Mouse (Mus musculus): ENCODE data around the gene Hmox1.

The Hmox1 gene

GRCm38 (mm10) chr8:75093399-75094156 lies at the start of gene Hmox1:
Gene Hmox1 (plus strand): TSS chr8:75093621.
- DNase-seq: peak; percentile 97

- DNase-seq: no peak
Measured at GRCm38 (mm10) chr8:75046303-75046702, 47.1 kb upstream of the Hmox1 start.

GRCm38 (mm10) chr8:75047784-75048183 lies 45.6 kb upstream of the Hmox1 start:
- DNase-seq: no peak

GRCm38 (mm10) chr8:75053342-75053741 lies 40.1 kb upstream of the Hmox1 start:
- DNase-seq: no peak

GRCm38 (mm10) chr8:75055673-75056072 lies 37.7 kb upstream of the Hmox1 start:
- no peak for DNase-seq

- no peak for DNase-seq
Measured at GRCm38 (mm10) chr8:75060022-75060421, 33.4 kb upstream of the Hmox1 start.

- DNase-seq: no peak
Measured at GRCm38 (mm10) chr8:75060815-75061214, 32.6 kb upstream of the Hmox1 start.

GRCm38 (mm10) chr8:75063290-75063689 lies 30.1 kb upstream of the Hmox1 start:
- DNase-seq: peak; percentile 20

GRCm38 (mm10) chr8:75064790-75065189 lies 28.6 kb upstream of the Hmox1 start:
- DNase-seq: no peak

- no peak for DNase-seq
Measured at GRCm38 (mm10) chr8:75067287-75067686, 26.1 kb upstream of the Hmox1 start.

- DNase-seq: peak; percentile 42
Measured at GRCm38 (mm10) chr8:75070297-75070696, 23.1 kb upstream of the Hmox1 start.

- DNase-seq: peak; percentile 91
Measured at GRCm38 (mm10) chr8:75071627-75072346, 21.6 kb upstream of the Hmox1 start.

GRCm38 (mm10) chr8:75074876-75075275 lies 18.5 kb upstream of the Hmox1 start:
- no peak for DNase-seq

GRCm38 (mm10) chr8:75078215-75078614 lies 15.2 kb upstream of the Hmox1 start:
- no peak for DNase-seq

GRCm38 (mm10) chr8:75078851-75079250 lies 14.6 kb upstream of the Hmox1 start:
- DNase-seq: no peak

GRCm38 (mm10) chr8:75081364-75082040 lies 11.9 kb upstream of the Hmox1 start:
- DNase-seq: no peak

- DNase-seq: no peak
Measured at GRCm38 (mm10) chr8:75082181-75082805, 11.1 kb upstream of the Hmox1 start.

GRCm38 (mm10) chr8:75083846-75084245 lies 9.6 kb upstream of the Hmox1 start:
- DNase-seq: peak; percentile 96

- DNase-seq: no peak
Measured at GRCm38 (mm10) chr8:75084382-75085064, 8.9 kb upstream of the Hmox1 start.

GRCm38 (mm10) chr8:75086002-75086401 lies 7.4 kb upstream of the Hmox1 start:
- DNase-seq: no peak

- DNase-seq: no peak
Measured at GRCm38 (mm10) chr8:75087127-75087526, 6.3 kb upstream of the Hmox1 start.

Data from kidney, postnatal 10 days (tissue).